Mouse (Mus musculus): ENCODE measurements around the gene Scmh1. TPM values are rescaled to one million over a fixed set of nuclear protein-coding genes. Genes with fewer than 3 reads are reported as not detected.

The Scmh1 gene
- polyA plus RNA-seq, 1 experiment, result 34.2 TPM

- H3K4me3 ChIP-seq (ENCODE audit: insufficient read depth, low read length), result no peak overlapping the region
- no peak overlapping the region for H3K27ac ChIP-seq (ENCODE audit: insufficient read depth, low read depth, low read length)
- peaks cover 8% of the 10 kb centered on the region for H3K4me1 ChIP-seq (ENCODE audit: control insufficient read depth, insufficient read depth, low read length)
- TF ChIP-seq CTCF (IDR thresholded peaks at IDR 0.05; ENCODE audit: low read depth, low read length) (no peak), POLR2A (IDR thresholded peaks at IDR 0.05; ENCODE audit: borderline replicate concordance, low read depth, low read length) (no peak)
Observed at GRCm38 (mm10) chr4:120404247-120404646, 834 bp upstream of the Scmh1 start.

GRCm38 (mm10) chr4:120404778-120405143 lies 320 bp upstream of the Scmh1 start:
- peak overlapping the region; percentile 49 for H3K4me3 ChIP-seq (ENCODE audit: insufficient read depth, low read length)
- peaks cover 8% of the 10 kb centered on the region for H3K4me1 ChIP-seq (ENCODE audit: control insufficient read depth, insufficient read depth, low read length)
- H3K27ac ChIP-seq (ENCODE audit: insufficient read depth, low read depth, low read length), result no peak overlapping the region
- TF ChIP-seq POLR2A (IDR thresholded peaks at IDR 0.05; ENCODE audit: borderline replicate concordance, low read depth, low read length) (no peak; the same call in 1 of the 2 replicates), CTCF (IDR thresholded peaks at IDR 0.05; ENCODE audit: low read depth, low read length) (no peak)

GRCm38 (mm10) chr4:120405806-120406638 lies 941 bp downstream of the Scmh1 start:
- TF ChIP-seq POLR2A (IDR thresholded peaks at IDR 0.05; ENCODE audit: borderline replicate concordance, low read depth, low read length) (no peak), CTCF (IDR thresholded peaks at IDR 0.05; ENCODE audit: low read depth, low read length) (no peak)
- peak overlapping the region; percentile 87 for H3K4me3 ChIP-seq (ENCODE audit: insufficient read depth, low read length)
- H3K27ac ChIP-seq (ENCODE audit: insufficient read depth, low read depth, low read length), result peak overlapping the region; percentile 64
- peaks cover 8% of the 10 kb centered on the region for H3K4me1 ChIP-seq (ENCODE audit: control insufficient read depth, insufficient read depth, low read length)

GRCm38 (mm10) chr4:120406639-120407273 lies 1.7 kb downstream of the Scmh1 start:
- Histone ChIP-seq H3K4me3 (ENCODE audit: insufficient read depth, low read length) (no peak overlapping the region), H3K27ac (ENCODE audit: insufficient read depth, low read depth, low read length) (no peak overlapping the region), H3K4me1 (ENCODE audit: control insufficient read depth, insufficient read depth, low read length) (peaks cover 8% of the 10 kb centered on the region)
- TF ChIP-seq CTCF (IDR thresholded peaks at IDR 0.05; ENCODE audit: low read depth, low read length), result no peak
- TF ChIP-seq POLR2A (IDR thresholded peaks at IDR 0.05; ENCODE audit: borderline replicate concordance, low read depth, low read length), result no peak

- TF ChIP-seq CTCF (IDR thresholded peaks at IDR 0.05; ENCODE audit: low read depth, low read length), result no peak
- TF ChIP-seq POLR2A (IDR thresholded peaks at IDR 0.05; ENCODE audit: borderline replicate concordance, low read depth, low read length), result no peak
- Histone ChIP-seq H3K4me3 (ENCODE audit: insufficient read depth, low read length) (no peak overlapping the region), H3K4me1 (ENCODE audit: control insufficient read depth, insufficient read depth, low read length) (0 out of 2 replicates have a peak, but pooled peaks cover 2% of the 10 kb centered on the region), H3K27ac (ENCODE audit: insufficient read depth, low read depth, low read length) (no peak overlapping the region)
Observed at GRCm38 (mm10) chr4:120418053-120418452, 13.0 kb downstream of the Scmh1 start.

GRCm38 (mm10) chr4:120420193-120420592 lies 15.1 kb downstream of the Scmh1 start:
- H3K27ac ChIP-seq (ENCODE audit: insufficient read depth, low read depth, low read length), result no peak overlapping the region
- no peak overlapping the region for H3K4me3 ChIP-seq (ENCODE audit: insufficient read depth, low read length)
- 0 out of 2 replicates have a peak, but pooled peaks cover 2% of the 10 kb centered on the region for H3K4me1 ChIP-seq (ENCODE audit: control insufficient read depth, insufficient read depth, low read length)
- TF ChIP-seq CTCF (IDR thresholded peaks at IDR 0.05; ENCODE audit: low read depth, low read length) (no peak), POLR2A (IDR thresholded peaks at IDR 0.05; ENCODE audit: borderline replicate concordance, low read depth, low read length) (no peak)

GRCm38 (mm10) chr4:120420685-120421084 lies 15.6 kb downstream of the Scmh1 start:
- TF ChIP-seq POLR2A (IDR thresholded peaks at IDR 0.05; ENCODE audit: borderline replicate concordance, low read depth, low read length) (no peak), CTCF (IDR thresholded peaks at IDR 0.05; ENCODE audit: low read depth, low read length) (no peak)
- Histone ChIP-seq H3K27ac (ENCODE audit: insufficient read depth, low read depth, low read length) (no peak overlapping the region), H3K4me1 (ENCODE audit: control insufficient read depth, insufficient read depth, low read length) (0 out of 2 replicates have a peak, but pooled peaks cover 2% of the 10 kb centered on the region), H3K4me3 (ENCODE audit: insufficient read depth, low read length) (no peak overlapping the region)

- Histone ChIP-seq H3K27ac (ENCODE audit: insufficient read depth, low read depth, low read length) (no peak overlapping the region), H3K4me3 (ENCODE audit: insufficient read depth, low read length) (no peak overlapping the region), H3K4me1 (ENCODE audit: control insufficient read depth, insufficient read depth, low read length) (no peaks in the 10 kb centered on the region)
- no peak for TF ChIP-seq POLR2A (IDR thresholded peaks at IDR 0.05; ENCODE audit: borderline replicate concordance, low read depth, low read length)
- no peak for TF ChIP-seq CTCF (IDR thresholded peaks at IDR 0.05; ENCODE audit: low read depth, low read length)
Observed at GRCm38 (mm10) chr4:120430601-120431000, 25.5 kb downstream of the Scmh1 start.

- H3K4me3 ChIP-seq (ENCODE audit: insufficient read depth, low read length), result no peak overlapping the region
- no peaks in the 10 kb centered on the region for H3K4me1 ChIP-seq (ENCODE audit: control insufficient read depth, insufficient read depth, low read length)
- no peak overlapping the region for H3K27ac ChIP-seq (ENCODE audit: insufficient read depth, low read depth, low read length)
- no peak for TF ChIP-seq POLR2A (IDR thresholded peaks at IDR 0.05; ENCODE audit: borderline replicate concordance, low read depth, low read length)
- no peak for TF ChIP-seq CTCF (IDR thresholded peaks at IDR 0.05; ENCODE audit: low read depth, low read length)
Observed at GRCm38 (mm10) chr4:120432599-120433373, 27.7 kb downstream of the Scmh1 start.

All from bone marrow macrophage, adult 2 months (primary cell).